Mouse (Mus musculus) urinary bladder, postnatal 25 days (tissue): ENCODE measurements around the gene Dera.
"Not testable (repeated sequence)": the region's sequence is repeated elsewhere in the genome, so short reads cannot be mapped to it uniquely, and the experiment has no call there.

ENCODE experiments used
- DNase-seq: peaks from one replicate; pipeline ENCODE4 v3.0.0; 2022; ENCODE audit warnings: low spot score

Gene Dera

DNA sequence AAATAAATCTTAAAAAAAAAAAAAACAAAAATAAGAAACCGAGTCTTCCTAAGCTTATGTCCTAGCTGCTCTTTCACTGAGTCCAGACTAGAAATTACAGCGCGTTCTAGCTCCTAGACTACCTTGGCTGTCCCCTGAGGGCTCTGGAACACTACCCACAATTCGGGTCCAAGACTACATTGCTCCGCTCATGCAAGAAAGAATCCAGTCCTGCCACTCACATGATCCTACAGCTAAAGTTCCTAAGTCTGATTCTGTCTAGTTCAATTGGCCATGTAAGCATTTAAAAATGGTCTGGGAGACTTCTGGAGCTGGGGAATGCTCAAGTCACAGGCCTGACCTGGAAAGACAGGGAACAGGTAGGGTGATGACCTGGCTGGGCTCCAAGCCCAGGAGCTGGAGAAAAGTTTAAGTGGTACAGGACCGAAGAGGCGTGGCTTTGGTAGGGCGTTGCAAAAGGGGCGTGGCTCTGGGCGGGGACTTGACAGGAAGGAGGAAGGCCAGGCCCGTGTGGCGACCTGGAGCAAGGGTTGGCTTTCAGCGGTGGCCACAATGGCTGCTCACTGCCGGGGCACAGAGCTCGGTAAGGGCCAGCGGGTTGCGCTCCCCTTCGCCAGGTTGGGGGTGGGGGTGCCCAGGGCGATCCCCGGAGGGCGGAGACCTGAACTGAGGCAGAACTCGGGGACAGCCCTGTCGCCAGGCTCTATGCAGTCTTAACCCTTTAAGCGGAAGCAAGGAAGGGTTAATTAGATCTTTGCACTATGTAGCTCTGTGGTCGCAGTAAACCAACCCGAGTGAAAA, at the start of gene Dera:
TSS of gene Dera (plus strand) at position 491 of the 801 bp plus-strand sequence.
- peak; percentile 87 for DNase-seq

DNA sequence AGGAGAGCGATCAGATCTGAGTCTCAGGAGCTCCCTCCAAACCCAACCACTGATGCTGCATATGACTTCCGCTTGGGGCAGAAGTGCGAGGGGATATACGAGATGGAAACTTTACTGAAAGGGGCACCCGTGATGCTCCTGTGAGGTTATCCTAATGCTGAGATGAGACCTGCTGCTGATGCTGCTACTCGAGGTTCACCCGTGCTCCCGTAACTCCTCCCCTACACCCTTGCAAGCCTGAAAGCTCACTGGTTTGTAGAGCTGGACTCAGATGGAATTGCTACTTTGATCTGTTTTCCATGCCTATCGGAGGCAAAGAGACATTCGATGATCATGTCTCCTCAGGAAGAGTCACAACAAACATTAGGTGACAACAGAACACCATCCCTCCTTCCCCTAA, 48.1 kb upstream of the Dera start:
- DNase-seq: no peak

- not testable (repeated sequence) for DNase-seq
These were observed 45.5 kb upstream of the Dera start for GRCm38 (mm10) chr6:137708726-137709405.

- DNase-seq: no peak
These were observed 43.9 kb upstream of the Dera start for GRCm38 (mm10) chr6:137710179-137711037.

GRCm38 (mm10) chr6:137712654-137713309, 41.6 kb upstream of the Dera start:
- no peak for DNase-seq

- no peak for DNase-seq
These were observed 41.1 kb upstream of the Dera start for GRCm38 (mm10) chr6:137713310-137713664.

DNA sequence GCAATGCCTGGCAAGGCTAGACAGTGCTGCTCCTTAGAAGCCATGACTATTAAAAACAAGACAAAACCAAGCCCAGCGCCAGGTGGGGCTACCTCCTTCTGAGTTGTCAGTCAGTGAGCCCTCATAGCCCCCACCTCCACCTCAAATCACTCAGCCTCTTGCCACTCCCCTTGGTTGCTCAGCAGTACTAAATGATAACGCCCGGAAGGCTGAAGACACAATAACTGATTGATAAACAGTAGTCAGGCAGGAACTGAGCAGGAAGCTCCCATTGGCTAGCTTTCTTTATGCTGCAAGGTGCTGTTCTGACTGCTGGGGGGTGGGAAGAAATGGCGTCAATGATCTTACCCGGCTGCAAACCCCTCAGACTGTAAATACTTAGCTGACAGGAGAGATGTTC, 37.5 kb upstream of the Dera start:
- DNase-seq: no peak

DNA sequence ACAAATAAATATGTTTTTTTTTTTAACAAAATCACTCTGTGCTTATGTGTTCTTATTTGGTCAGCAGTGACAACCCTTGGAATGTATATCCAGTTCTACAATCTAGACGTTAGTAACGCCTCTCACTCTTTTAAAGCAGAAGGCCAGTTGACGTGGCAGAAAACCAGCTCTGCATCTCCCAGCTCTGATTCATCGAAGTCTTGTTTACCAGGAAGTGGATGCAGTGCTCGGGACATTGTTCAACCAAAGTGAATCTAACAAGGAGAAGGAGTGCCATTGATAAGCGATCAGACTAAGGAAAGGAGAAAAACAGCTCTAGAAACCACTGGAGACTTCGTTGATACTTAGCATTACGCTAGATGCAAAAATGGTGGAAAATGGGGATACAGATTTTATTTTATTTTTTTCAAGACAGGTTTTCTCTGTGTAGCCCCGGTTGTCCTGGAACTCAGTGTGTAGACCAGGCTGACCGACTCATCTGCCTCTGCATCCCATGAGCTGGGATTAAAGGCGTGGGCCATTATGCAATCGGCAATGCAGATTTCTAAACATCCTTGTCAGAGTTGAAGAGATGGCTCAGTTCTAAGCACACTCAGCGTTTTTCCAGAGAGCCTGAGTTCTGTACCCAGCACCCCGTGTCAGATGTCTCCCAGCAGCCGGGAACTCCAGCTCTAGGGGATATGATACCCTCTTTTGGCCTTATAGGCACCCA, 32.0 kb upstream of the Dera start:
- no peak for DNase-seq

GRCm38 (mm10) chr6:137723898-137724297, 30.4 kb upstream of the Dera start:
- no peak for DNase-seq

DNA sequence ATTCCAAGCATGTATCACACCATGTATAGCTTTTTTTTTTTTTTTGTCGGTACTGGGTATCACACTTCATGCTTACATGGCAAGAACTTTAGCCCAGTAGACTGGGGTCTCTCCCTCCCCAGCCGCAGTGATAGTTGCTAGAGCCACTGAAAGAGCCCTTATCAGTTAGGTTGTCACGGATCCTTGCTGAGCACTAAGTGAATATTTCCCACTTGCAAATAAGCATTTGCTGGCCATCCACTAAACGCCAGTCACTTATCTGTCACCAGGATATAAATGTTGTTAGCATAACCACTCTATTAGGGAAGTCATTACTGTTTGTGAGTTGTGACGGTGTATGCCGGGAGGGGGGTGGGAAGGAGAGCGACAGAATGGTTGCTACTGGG, 19.9 kb upstream of the Dera start:
- no peak for DNase-seq

- peak; percentile 93 for DNase-seq
These were observed 19.3 kb upstream of the Dera start, which contains the start of gene Strap for GRCm38 (mm10) chr6:137734846-137735609. Gene Strap, plus strand, starts transcription at chr6:137735078.

DNA sequence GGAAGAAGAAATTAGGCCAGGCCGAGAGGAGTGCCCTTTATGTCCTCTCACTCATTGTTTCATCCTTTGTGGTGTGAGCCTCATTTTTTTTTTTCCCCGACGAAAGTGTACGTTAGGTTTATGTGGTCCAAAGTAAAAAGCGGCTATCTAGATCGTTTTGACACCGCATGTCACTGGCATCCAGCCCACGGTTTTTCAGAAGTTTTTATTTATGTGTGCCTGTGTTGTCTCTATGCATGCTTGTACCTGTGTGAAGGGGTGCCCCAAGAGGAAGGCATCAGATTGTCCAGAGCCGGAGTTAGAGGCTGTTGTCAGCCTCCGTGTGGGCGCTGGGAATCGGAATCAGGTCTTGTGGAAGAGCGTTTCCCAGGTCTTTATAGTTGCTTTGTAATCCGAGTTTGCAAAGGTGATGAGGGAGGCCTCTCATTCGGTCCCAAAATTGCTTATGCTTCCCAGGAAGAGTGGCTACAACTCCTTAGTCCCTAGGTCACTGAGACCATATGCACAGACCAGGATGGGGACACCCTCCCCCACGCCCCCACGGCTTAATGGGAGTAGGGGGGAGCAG, 18.6 kb upstream of the Dera start:
- DNase-seq: no peak

DNA sequence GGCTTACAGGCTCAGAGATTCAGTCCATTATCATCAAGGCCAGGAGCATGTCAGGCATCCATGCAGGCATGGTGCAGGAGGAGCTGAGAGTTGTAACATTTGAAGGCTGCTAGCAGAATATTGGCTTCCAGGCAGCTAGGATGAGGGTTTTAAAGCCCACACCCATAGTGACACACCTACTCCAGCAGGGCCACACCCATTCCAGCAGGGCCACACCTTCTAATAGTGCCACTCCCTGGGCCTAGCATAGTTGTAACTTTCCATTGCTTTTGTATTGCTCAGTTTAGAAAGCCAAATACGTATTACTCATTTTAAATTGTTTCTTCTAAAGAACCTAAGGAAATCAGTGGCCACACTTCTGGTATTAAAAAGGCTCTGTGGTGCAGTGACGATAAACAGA, 13.4 kb upstream of the Dera start:
- DNase-seq: no peak

DNA sequence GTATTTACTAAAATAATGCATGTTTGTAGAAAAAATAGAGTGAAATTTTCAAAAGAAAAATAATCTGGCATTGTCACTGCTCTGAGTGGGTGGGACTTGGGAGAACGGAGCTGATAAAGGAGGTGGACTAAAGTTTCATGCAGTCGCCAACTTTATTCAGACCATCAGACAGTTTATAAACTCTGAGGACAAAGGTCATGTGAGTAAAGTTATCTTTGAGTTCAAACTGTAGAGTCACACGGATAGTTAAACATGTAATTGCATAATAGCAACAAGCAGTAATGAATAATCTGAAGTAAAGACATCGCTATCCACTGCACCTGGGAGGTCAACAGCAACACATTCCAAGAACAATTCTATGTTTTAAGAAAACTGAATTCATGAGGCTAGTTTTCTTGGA, 9.6 kb upstream of the Dera start:
- DNase-seq: no peak

- DNase-seq: no peak
These were observed 7.0 kb upstream of the Dera start for GRCm38 (mm10) chr6:137747174-137747928.

GRCm38 (mm10) chr6:137751551-137752274, 2.6 kb upstream of the Dera start:
- DNase-seq: no peak

- no peak for DNase-seq
These were observed 2.1 kb upstream of the Dera start for GRCm38 (mm10) chr6:137752275-137752655.

GRCm38 (mm10) chr6:137754857-137755232, 499 bp downstream of the Dera start:
- DNase-seq: no peak

DNA sequence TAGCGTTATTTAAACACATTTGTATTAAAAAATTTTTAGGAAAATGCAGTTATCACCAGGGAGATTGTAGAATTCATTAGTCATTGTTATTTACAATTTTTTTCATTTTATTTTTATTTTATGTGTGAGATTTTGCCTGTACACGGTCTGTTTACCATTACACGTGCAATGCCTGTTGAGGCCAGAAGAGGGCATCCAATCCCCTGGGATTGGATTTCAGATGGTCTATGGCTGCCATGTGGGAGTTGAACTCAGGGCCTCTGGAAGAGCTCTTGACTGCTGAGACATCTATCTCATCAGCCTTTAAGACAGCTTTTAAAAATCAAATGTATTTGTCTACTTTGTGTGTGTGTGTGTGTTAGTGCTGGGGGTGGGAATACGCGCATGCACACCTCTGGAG, 2.0 kb downstream of the Dera start:
- DNase-seq: no peak
